Mouse (Mus musculus) liver, embryonic 14.5 days (tissue): ENCODE data around the gene Mrpl45.

ENCODE experiments used
- CTCF ChIP-seq: IDR thresholded peaks from 2 replicates; pipeline ENCODE4 v1.5.1; 2016; ENCODE audit warnings: antibody characterized with exemption, low read depth, control low read depth
- EP300 ChIP-seq: IDR thresholded peaks from 2 replicates; pipeline ENCODE4 v1.6.1; 2016; ENCODE audit warnings: antibody characterized with exemption, low read depth

DNA sequence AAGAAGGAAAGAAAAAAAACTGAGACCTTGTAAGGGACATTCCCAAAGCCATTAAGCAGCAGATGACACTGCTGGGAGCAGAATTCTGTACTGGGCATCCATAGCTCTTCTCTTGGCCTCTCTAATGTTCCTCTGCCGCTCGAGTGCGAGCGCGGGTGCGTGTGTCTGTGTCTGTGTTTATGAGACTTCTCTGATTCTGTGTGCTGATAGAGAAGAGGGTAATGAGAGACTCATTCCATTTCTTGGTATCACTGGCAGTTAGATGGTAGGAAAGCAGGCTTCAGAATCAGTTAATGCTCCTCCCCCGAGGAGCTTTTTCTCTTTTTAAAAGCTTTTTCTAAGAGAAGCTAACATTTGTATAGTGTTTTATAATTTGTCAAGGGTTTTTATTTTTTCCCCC lies 39.7 kb downstream of the Mrpl45 start:
- TF ChIP-seq CTCF, result no peak
- no peak for TF ChIP-seq EP300
